Mouse (Mus musculus) midbrain, embryonic 11.5 days (tissue): ENCODE measurements around the gene Lrrc25. TPM values are rescaled to one million over a fixed set of nuclear protein-coding genes. Genes with fewer than 3 reads are reported as not detected.

Experiments used
- ATAC-seq: fragments of 200-750 bp; cut with Nextera tagmentation; 2 replicates; pipeline ENCODE4 v1.8.0; 2017; ENCODE audit warnings: moderate TSS enrichment, moderate library complexity; ENCODE audit not compliant: low FRiP score
- DNase-seq: peaks from one replicate; pipeline ENCODE4 v3.0.0; 2015; ENCODE audit warnings: low spot score; ENCODE audit errors: missing footprints
- H3K27ac ChIP-seq: fragments of 300-500 bp; sonication (generic); 2 replicates; pipeline ENCODE4 v1.5.1; 2014; ENCODE audit warnings: low read depth, low read length
- H3K27me3 ChIP-seq: fragments of 300-500 bp; sonication (generic); 2 replicates; pipeline ENCODE4 v1.6.1; 2014; ENCODE audit warnings: mild to moderate bottlenecking, low read length, moderate library complexity, mixed read lengths; ENCODE audit not compliant: control insufficient read depth, insufficient read depth
- H3K36me3 ChIP-seq: fragments of 300-500 bp; sonication (generic); 2 replicates; pipeline ENCODE4 v1.6.1; 2014; ENCODE audit warnings: mild to moderate bottlenecking, low read length, moderate library complexity, mixed read lengths; ENCODE audit not compliant: control insufficient read depth, insufficient read depth
- H3K4me1 ChIP-seq: fragments of 300-500 bp; sonication (generic); 2 replicates; pipeline ENCODE4 v1.6.1; 2014; ENCODE audit warnings: low read length; ENCODE audit not compliant: control insufficient read depth, insufficient read depth
- H3K4me2 ChIP-seq: fragments of 300-500 bp; sonication (generic); 2 replicates; pipeline ENCODE4 v1.6.1; 2014; ENCODE audit warnings: mild to moderate bottlenecking, moderate library complexity
- H3K4me3 ChIP-seq: fragments of 300-500 bp; sonication (generic); 2 replicates; pipeline ENCODE4 v1.5.1; 2014; ENCODE audit warnings: low read depth, low read length
- H3K9ac ChIP-seq: fragments of 300-500 bp; sonication (generic); 2 replicates; pipeline ENCODE4 v1.6.1; 2014; ENCODE audit warnings: low read length
- H3K9me3 ChIP-seq: fragments of 300-500 bp; sonication (generic); 2 replicates; pipeline ENCODE4 v1.6.1; 2016; ENCODE audit warnings: low read length; ENCODE audit not compliant: control insufficient read depth
- WGBS: fragments of 180-500 bp; shearing (Covaris S2); extraction: QIAGEN DNeasy Blood & Tissue Kit; methylation state at CpG from one replicate; pipeline ENCODE4 v1.1.7; 2014; 5-methylcytosine and 5-hydroxymethylcytosine counted together
- polyA plus RNA-seq: library from polyadenylated mRNA; unstranded; fragments of >200 nt; fragmentation: Nextera tagmentation; extraction: Ambion mirVana; gene quantifications from 2 replicates; pipeline ENCODE4 v1.2.1, GENCODE M21; 2014

The Lrrc25 gene
- polyA plus RNA-seq, 1 experiment from 2014 or later: 1.2 TPM

DNA sequence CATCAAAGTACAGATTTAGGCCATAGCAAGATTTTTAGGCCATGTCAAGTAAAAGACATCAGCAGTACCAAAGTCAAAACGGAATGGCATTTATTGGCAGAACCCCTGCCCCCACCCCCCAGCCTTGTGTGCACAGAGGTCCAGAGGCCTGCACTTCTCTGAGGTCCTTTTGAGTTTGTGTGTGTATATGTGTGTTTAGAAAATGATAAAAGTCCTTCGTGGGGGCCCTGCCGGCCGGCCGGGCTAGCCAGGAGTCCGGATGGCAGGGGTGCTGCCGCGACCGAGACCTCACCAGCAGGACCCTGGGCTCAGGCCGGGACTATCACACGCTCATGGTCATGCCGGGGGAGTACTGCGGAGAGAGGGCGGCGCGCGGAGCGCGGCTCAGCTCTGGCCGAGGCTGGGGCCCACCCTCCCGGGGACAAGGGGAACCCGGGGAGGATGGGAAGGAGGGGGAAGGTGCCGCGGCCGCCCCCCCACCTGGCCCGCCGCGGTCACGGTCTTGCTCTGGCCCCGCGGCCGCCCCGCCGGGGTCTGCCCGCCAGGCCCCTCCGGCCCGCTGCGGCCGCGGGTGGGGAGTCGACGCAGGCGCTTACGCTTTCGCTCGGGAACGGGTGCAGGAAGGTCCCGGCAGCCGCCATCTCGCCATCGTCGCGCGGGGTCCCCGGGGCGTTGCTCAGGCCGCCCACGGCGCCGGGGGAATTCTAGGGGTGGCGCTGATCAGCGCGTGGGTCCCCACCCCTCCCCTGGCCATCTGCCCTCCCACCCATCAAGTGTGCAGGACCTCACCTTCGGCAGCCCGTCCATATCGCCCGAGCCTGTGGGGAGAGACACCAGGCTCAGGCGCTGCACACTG is 18.3 kb upstream of the Lrrc25 start:
- H3K4me1 ChIP-seq: peaks cover 52% of the 10 kb centered on the region
- ATAC-seq: 0 out of 2 replicates have a peak, but pooled peaks have one; percentile 0

DNA sequence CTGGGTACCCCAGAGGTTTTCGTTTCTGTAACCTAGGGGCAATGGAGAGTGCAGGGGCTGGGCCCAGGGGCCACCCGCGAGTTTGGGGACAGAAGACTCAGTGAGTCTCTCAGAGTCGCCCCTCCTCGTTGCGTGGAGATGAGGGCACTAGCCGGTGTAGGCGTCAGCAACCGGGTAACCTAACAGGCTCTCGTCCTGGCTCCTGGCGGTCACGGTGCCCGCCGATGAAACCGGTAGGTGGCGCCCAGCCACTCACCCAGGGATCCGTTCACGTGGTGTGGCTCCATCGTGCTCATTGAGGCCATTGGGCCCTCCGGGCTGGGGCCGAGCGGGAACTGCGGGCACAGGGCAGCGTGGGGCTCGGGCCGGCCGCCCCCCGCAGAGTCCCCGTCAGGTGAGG is 17.7 kb upstream of the Lrrc25 start:
- Histone ChIP-seq H3K9ac (peak overlapping the region; percentile 80), H3K4me2 (peak overlapping the region; percentile 77), H3K36me3 (no peaks in the 10 kb centered on the region), H3K9me3 (no peaks in the 10 kb centered on the region), H3K4me1 (peaks cover 52% of the 10 kb centered on the region), H3K4me3 (peak overlapping the region; percentile 36), H3K27me3 (peaks cover 6% of the 10 kb centered on the region; the same call in 1 of the 2 replicates), H3K27ac (no peak overlapping the region; the same call in 1 of the 2 replicates)
- under 1% methylated on average over 29 of the region's 29 CpGs for WGBS
- ATAC-seq: peak; percentile 38
- DNase-seq: peak; percentile 98

More for the DNA sequence above, 18.3 kb upstream of the Lrrc25 start:
- WGBS: 5% methylated on average over 67 of the region's 68 CpGs
- H3K27ac ChIP-seq: no peak overlapping the region
- H3K4me2 ChIP-seq: peak overlapping the region; percentile 77
- H3K4me3 ChIP-seq: peak overlapping the region; percentile 36
- peak; percentile 91 for DNase-seq
- peak overlapping the region; percentile 80 for H3K9ac ChIP-seq
- peaks cover 6% of the 10 kb centered on the region; the same call in 1 of the 2 replicates for H3K27me3 ChIP-seq
- no peaks in the 10 kb centered on the region for H3K36me3 ChIP-seq
- H3K9me3 ChIP-seq: no peaks in the 10 kb centered on the region

- Histone ChIP-seq H3K27me3 (peaks cover 6% of the 10 kb centered on the region; the same call in 1 of the 2 replicates), H3K27ac (no peak overlapping the region; the same call in 1 of the 2 replicates), H3K4me3 (peak overlapping the region; percentile 36), H3K4me2 (peak overlapping the region; percentile 77), H3K36me3 (no peaks in the 10 kb centered on the region), H3K9me3 (no peaks in the 10 kb centered on the region), H3K9ac (peak overlapping the region; percentile 80; the same call in 1 of the 2 replicates), H3K4me1 (peaks cover 52% of the 10 kb centered on the region)
- ATAC-seq (peak; percentile 1; the same call in 1 of the 2 replicates), DNase-seq (no peak)
- 18% methylated on average over 10 of the region's 10 CpGs for WGBS
These were observed 17.2 kb upstream of the Lrrc25 start for GRCm38 (mm10) chr8:70598722-70599121.

DNA sequence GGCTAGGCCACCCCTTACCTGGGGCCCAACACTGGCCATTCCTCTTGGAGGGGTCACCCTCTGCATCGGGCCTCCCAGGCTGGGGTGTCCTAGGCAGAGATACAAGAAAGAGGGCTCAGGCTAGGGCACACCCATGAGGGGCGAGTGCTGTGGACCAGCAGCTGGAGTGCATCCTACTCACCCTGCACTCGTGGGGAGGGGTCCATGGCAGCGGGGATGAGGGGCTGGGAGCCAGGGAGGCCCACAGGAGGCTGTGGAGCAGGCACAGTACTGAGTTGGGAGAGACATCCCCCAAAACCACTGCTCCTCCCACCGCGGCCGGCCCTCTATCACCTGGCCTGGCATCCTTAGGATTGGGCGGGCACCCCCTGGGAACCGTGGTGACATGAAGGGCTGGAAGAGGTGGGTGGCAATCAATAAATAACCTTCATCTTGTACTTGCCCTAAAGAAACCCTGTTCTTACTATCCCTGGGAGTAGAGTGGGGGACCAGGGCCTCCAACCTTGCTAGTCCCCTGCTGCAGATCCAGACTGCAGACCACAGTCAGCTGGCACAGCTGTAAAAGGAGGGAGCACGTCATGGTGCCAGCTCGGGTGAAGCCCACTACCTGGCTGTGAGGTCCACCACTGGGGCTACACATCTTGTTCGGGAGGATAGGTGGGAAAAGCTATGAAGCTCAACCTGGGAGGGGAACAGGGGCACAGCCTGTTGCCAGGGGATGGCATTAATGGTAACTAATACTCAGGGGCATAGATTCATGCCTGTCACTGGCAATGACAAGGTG is 16.3 kb upstream of the Lrrc25 start:
- H3K9me3 ChIP-seq: no peaks in the 10 kb centered on the region
- DNase-seq (no peak), ATAC-seq (no peak)
- no peak overlapping the region for H3K9ac ChIP-seq
- H3K4me3 ChIP-seq: no peak overlapping the region
- H3K27me3 ChIP-seq: peaks cover 6% of the 10 kb centered on the region; the same call in 1 of the 2 replicates
- H3K4me2 ChIP-seq: no peak overlapping the region; the same call in 1 of the 2 replicates
- no peaks in the 10 kb centered on the region for H3K36me3 ChIP-seq
- peaks cover 51% of the 10 kb centered on the region for H3K4me1 ChIP-seq
- WGBS: 85% methylated on average over 12 of the region's 12 CpGs
- H3K27ac ChIP-seq: peak overlapping the region; percentile 90

GRCm38 (mm10) chr8:70600473-70601270 is 15.3 kb upstream of the Lrrc25 start:
- Histone ChIP-seq H3K36me3 (no peaks in the 10 kb centered on the region), H3K9me3 (no peaks in the 10 kb centered on the region), H3K4me2 (peak overlapping the region; percentile 36), H3K27ac (peak overlapping the region; percentile 90), H3K9ac (peak overlapping the region; percentile 51), H3K4me3 (peak overlapping the region; percentile 19; the same call in 1 of the 2 replicates), H3K4me1 (peaks cover 44% of the 10 kb centered on the region), H3K27me3 (peaks cover 2% of the 10 kb centered on the region; the same call in 1 of the 2 replicates)
- peak; percentile 96 for DNase-seq
- peak; percentile 28 for ATAC-seq
- 9% methylated on average over 10 of the region's 10 CpGs for WGBS

GRCm38 (mm10) chr8:70601271-70601649 is 14.7 kb upstream of the Lrrc25 start:
- Histone ChIP-seq H3K4me2 (peak overlapping the region; percentile 36), H3K27ac (peak overlapping the region; percentile 90), H3K4me1 (peaks cover 44% of the 10 kb centered on the region), H3K9ac (peak overlapping the region; percentile 51), H3K36me3 (no peaks in the 10 kb centered on the region), H3K4me3 (peak overlapping the region; percentile 19; the same call in 1 of the 2 replicates), H3K9me3 (no peaks in the 10 kb centered on the region), H3K27me3 (peaks cover 2% of the 10 kb centered on the region; the same call in 1 of the 2 replicates)
- DNase-seq: peak; percentile 99
- ATAC-seq: peak; percentile 82
- WGBS: 0% methylated on average over 26 of the region's 26 CpGs

GRCm38 (mm10) chr8:70602139-70602811 is 13.7 kb upstream of the Lrrc25 start:
- no peak overlapping the region for H3K4me3 ChIP-seq
- peaks cover 50% of the 10 kb centered on the region for H3K4me1 ChIP-seq
- no peak for DNase-seq
- no peaks in the 10 kb centered on the region for H3K36me3 ChIP-seq
- H3K4me2 ChIP-seq: no peak overlapping the region
- no peaks in the 10 kb centered on the region for H3K9me3 ChIP-seq
- H3K27ac ChIP-seq: no peak overlapping the region
- WGBS: 94% methylated on average over 13 of the region's 13 CpGs
- no peak overlapping the region for H3K9ac ChIP-seq
- no peak for ATAC-seq
- peaks cover under 1% of the 10 kb centered on the region; the same call in 1 of the 2 replicates for H3K27me3 ChIP-seq

GRCm38 (mm10) chr8:70604558-70604957 is 11.4 kb upstream of the Lrrc25 start:
- Histone ChIP-seq H3K4me2 (no peak overlapping the region), H3K36me3 (no peaks in the 10 kb centered on the region), H3K4me1 (peaks cover 49% of the 10 kb centered on the region), H3K27me3 (no peaks in the 10 kb centered on the region; the same call in 1 of the 2 replicates), H3K9me3 (no peaks in the 10 kb centered on the region), H3K9ac (no peak overlapping the region), H3K4me3 (no peak overlapping the region), H3K27ac (no peak overlapping the region)
- DNase-seq (no peak), ATAC-seq (no peak)
- 84% methylated on average over 7 of the region's 7 CpGs for WGBS
